Mouse (Mus musculus): Measurements from ENCODE around the gene Hist1h1c.

DNA sequence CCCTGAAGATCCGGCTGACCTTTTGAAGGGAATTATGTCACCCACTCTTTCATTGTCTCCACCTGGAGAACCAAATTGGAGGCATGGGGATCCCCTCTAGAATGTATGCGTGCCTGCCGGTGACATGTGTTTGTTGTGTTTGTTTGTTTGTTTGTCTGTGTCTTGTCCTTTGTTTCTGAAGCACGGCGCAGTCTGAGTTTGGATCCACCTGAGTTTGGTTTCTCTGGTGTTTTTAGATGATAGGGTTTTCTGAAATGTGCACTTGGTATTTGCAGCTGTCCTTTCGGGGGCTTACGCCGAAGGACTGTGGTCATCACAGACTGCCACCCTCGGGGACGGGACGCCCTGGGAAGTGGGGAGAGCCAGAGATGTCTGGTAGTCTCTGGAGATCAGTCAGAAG, 21.4 kb upstream of the Hist1h1c start:
- TF ChIP-seq CTCF (IDR thresholded peaks at IDR 0.05) (no peak), EP300 (IDR thresholded peaks at IDR 0.05; ENCODE audit: insufficient read depth, low read depth, low read length) (no peak)
